ENCODE assay signal across 9 mouse cellular contexts in the genomic region with DNA sequence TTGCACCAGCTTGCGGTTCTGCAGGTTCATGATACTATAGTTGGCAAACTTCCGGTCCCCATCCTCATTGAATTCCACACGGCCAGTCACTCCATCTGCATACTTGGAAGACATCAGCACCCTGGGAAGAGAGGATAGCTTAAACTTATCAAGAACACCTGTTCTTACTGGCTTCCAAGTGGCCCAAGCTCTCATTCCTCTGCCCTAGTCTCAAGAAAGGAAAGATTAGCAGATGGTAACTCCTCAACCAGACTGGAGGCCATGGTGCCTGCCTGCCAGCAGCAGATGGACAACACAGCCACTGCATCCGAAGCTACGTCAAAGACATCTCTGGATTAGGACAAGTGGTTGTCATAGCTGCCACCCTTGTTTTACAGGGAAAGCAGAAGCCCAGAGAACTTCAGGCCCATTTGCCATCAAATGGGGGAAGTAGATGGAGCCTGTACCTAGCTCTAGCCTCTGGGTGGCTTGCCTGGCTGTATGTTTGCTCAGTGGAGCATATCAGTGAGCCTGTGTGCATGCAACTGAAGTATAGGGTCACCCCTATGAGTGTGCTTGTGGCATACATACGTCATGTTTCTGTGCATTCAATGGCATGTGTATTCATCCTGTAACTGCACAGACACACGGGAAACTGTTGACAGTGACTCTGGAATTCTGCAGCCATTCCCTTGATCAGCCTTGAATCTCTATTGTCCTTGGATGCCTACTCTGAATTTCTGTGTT. TPM values are rescaled to one million over a fixed set of nuclear protein-coding genes. Genes with fewer than 3 reads are reported as not detected.
DNase-seq lines count a peak whose midpoint lies in the region; ATAC-seq and TF ChIP-seq lines count a peak whose summit lies in the region.
"Had no signal": no experiment of that assay in that cellular context is flagged by ENCODE, and none has a peak within 500 bp of the region (broad histone marks: within the 10 kb centered on the region; RNA-seq: fewer than 3 reads in every experiment).

No protein-coding gene starts in this region.

- H3K9me3 ChIP-seq in liver, embryonic 12.5 days (replicated peaks) = no peaks in the 10 kb centered on the region
- H3K9me3 ChIP-seq in liver, postnatal 0 days (ENCODE audit: low read length) = no peaks in the 10 kb centered on the region
- H3K9me3 ChIP-seq in embryonic facial prominence, embryonic 11.5 days (replicated peaks; ENCODE audit: control insufficient read depth, low read length) = no peaks in the 10 kb centered on the region
- no peaks in the 10 kb centered on the region for H3K9me3 ChIP-seq in intestine, embryonic 16.5 days (ENCODE audit: control insufficient read depth, low read length)
- no peaks in the 10 kb centered on the region for H3K9me3 ChIP-seq in neural tube, embryonic 15.5 days (replicated peaks)

- no peak for DNase-seq in liver, postnatal 0 days
- DNase-seq in embryonic facial prominence, embryonic 11.5 days (ENCODE audit: low spot score) = no peak
- no peak for DNase-seq in gastrocnemius, adult 8-10 months (ENCODE audit: low spot score in 2 of 2)
- no peak for DNase-seq in left cerebral cortex, adult 18-20 months (ENCODE audit: low spot score in 2 of 2)
- no peak for DNase-seq in adrenal gland, postnatal 14 days

- no peak overlapping the region for H3K9ac ChIP-seq in liver, embryonic 12.5 days
- H3K9ac ChIP-seq in liver, postnatal 0 days (replicated peaks) = no peak overlapping the region
- no peak overlapping the region for H3K9ac ChIP-seq in embryonic facial prominence, embryonic 11.5 days (replicated peaks; ENCODE audit: low read length)
- H3K9ac ChIP-seq in intestine, embryonic 16.5 days (ENCODE audit: low read depth, low read length) = no peak overlapping the region
- H3K9ac ChIP-seq in neural tube, embryonic 15.5 days (replicated peaks) = no peak overlapping the region

- WGBS in liver, embryonic 12.5 days (ENCODE audit: insufficient replicate concordance) = 63% methylated on average over 7 of the region's 7 CpGs
- WGBS in liver, postnatal 0 days (ENCODE audit: insufficient replicate concordance) = 56% methylated on average over 7 of the region's 7 CpGs
- 76% methylated on average over 7 of the region's 7 CpGs for WGBS in embryonic facial prominence, embryonic 11.5 days
- 67% methylated on average over 7 of the region's 7 CpGs for WGBS in intestine, embryonic 16.5 days
- WGBS in neural tube, embryonic 15.5 days = 70% methylated on average over 7 of the region's 7 CpGs

- TF ChIP-seq CTCF in liver, postnatal 0 days (IDR thresholded peaks at IDR 0.05; ENCODE audit: low read depth) = no peak

- peaks cover 12% of the 10 kb centered on the region for H3K4me1 ChIP-seq in liver, embryonic 12.5 days
- no peaks in the 10 kb centered on the region; the same call in 1 of the 2 replicates for H3K4me1 ChIP-seq in liver, postnatal 0 days (ENCODE audit: insufficient read depth)
- H3K4me1 ChIP-seq in embryonic facial prominence, embryonic 11.5 days (ENCODE audit: control insufficient read depth, insufficient read depth, low read length) = no peaks in the 10 kb centered on the region
- no peaks in the 10 kb centered on the region; the same call in 1 of the 2 replicates for H3K4me1 ChIP-seq in intestine, embryonic 16.5 days (ENCODE audit: control insufficient read depth, insufficient read depth, low read length)
- H3K4me1 ChIP-seq in neural tube, embryonic 15.5 days = peaks cover 9% of the 10 kb centered on the region

- H3K27me3 ChIP-seq in liver, embryonic 12.5 days (replicated peaks) = peaks cover 79% of the 10 kb centered on the region
- peaks cover 32% of the 10 kb centered on the region for H3K27me3 ChIP-seq in liver, postnatal 0 days (ENCODE audit: insufficient read depth, low read length)
- peaks cover 15% of the 10 kb centered on the region for H3K27me3 ChIP-seq in embryonic facial prominence, embryonic 11.5 days (ENCODE audit: control insufficient read depth, insufficient read depth, low read length)
- H3K27me3 ChIP-seq in intestine, embryonic 16.5 days (replicated peaks; ENCODE audit: control insufficient read depth, insufficient read depth, low read length) = peaks cover 39% of the 10 kb centered on the region
- peaks cover 54% of the 10 kb centered on the region for H3K27me3 ChIP-seq in neural tube, embryonic 15.5 days (replicated peaks)

- no peak for ATAC-seq in liver, embryonic 12.5 days
- ATAC-seq in liver, postnatal 0 days = no peak
- no peak for ATAC-seq in embryonic facial prominence, embryonic 11.5 days (replicated peaks; ENCODE audit: insufficient number of reproducible peaks, low FRiP score, low TSS enrichment, low read depth)
- ATAC-seq in intestine, embryonic 16.5 days = no peak
- ATAC-seq in neural tube, embryonic 15.5 days (ENCODE audit: low FRiP score) = no peak

- H3K27ac ChIP-seq in liver, embryonic 12.5 days = no peak overlapping the region
- no peak overlapping the region for H3K27ac ChIP-seq in liver, postnatal 0 days (ENCODE audit: low read depth)
- H3K27ac ChIP-seq in embryonic facial prominence, embryonic 11.5 days (replicated peaks; ENCODE audit: low read depth, low read length) = no peak overlapping the region
- H3K27ac ChIP-seq in intestine, embryonic 16.5 days (ENCODE audit: low read length) = no peak overlapping the region
- no peak overlapping the region for H3K27ac ChIP-seq in neural tube, embryonic 15.5 days (replicated peaks)

- H3K4me2 ChIP-seq in liver, embryonic 12.5 days = peak overlapping the region; percentile 67; the same call in 1 of the 2 replicates
- H3K4me2 ChIP-seq in liver, postnatal 0 days (ENCODE audit: low read depth, low read length) = no peak overlapping the region
- H3K4me2 ChIP-seq in embryonic facial prominence, embryonic 11.5 days (ENCODE audit: low read depth, low read length) = peak overlapping the region; percentile 68; the same call in 1 of the 2 replicates
- H3K4me2 ChIP-seq in intestine, embryonic 16.5 days (ENCODE audit: low read depth, low read length) = peak overlapping the region; percentile 92
- H3K4me2 ChIP-seq in neural tube, embryonic 15.5 days = peak overlapping the region; percentile 68

- peak overlapping the region; percentile 45; the same call in 1 of the 2 replicates for H3K4me3 ChIP-seq in liver, embryonic 12.5 days
- no peak overlapping the region for H3K4me3 ChIP-seq in liver, postnatal 0 days (ENCODE audit: low read depth, low read length)
- H3K4me3 ChIP-seq in embryonic facial prominence, embryonic 11.5 days (ENCODE audit: low read depth, low read length) = no peak overlapping the region
- H3K4me3 ChIP-seq in intestine, embryonic 16.5 days (ENCODE audit: low read length) = peak overlapping the region; percentile 53; the same call in 1 of the 2 replicates
- H3K4me3 ChIP-seq in neural tube, embryonic 15.5 days (replicated peaks) = peak overlapping the region; percentile 36; the same call in 1 of the 2 replicates

- TF ChIP-seq EP300 in liver, postnatal 0 days (IDR thresholded peaks at IDR 0.05; ENCODE audit: low read depth) = no peak

- no peaks in the 10 kb centered on the region for H3K36me3 ChIP-seq in liver, embryonic 12.5 days
- H3K36me3 ChIP-seq in liver, postnatal 0 days (replicated peaks; ENCODE audit: insufficient read depth, low read length) = no peaks in the 10 kb centered on the region
- H3K36me3 ChIP-seq in embryonic facial prominence, embryonic 11.5 days (replicated peaks; ENCODE audit: control insufficient read depth, insufficient read depth, low read depth, low read length) = no peaks in the 10 kb centered on the region
- no peaks in the 10 kb centered on the region for H3K36me3 ChIP-seq in intestine, embryonic 16.5 days (ENCODE audit: control insufficient read depth, insufficient read depth, low read length)
- H3K36me3 ChIP-seq in neural tube, embryonic 15.5 days = peaks cover 57% of the 10 kb centered on the region

RNA-seq across cellular contexts. Expression of a gene that starts 14.4 kb away (rescaled TPM):
- not detected in 2 replicates for polyA plus RNA-seq in liver, embryonic 12.5 days (2016; fragmentation: Nextera tagmentation; extraction: Ambion mirVana)
- polyA plus RNA-seq in liver, postnatal 0 days (2015; fragmentation: Nextera tagmentation; extraction: Ambion mirVana) = not detected in 2 replicates
- polyA plus RNA-seq in embryonic facial prominence, embryonic 11.5 days (2014; fragmentation: Nextera tagmentation; extraction: Ambion mirVana) = not detected in 2 replicates
- polyA plus RNA-seq in intestine, embryonic 16.5 days (2015; fragmentation: Nextera tagmentation; extraction: Ambion mirVana) = 1.9 and 2.5 TPM in 2 replicates
- polyA plus RNA-seq in neural tube, embryonic 15.5 days (2015; fragmentation: Nextera tagmentation; extraction: Ambion mirVana) = 0.22 and 0.26 TPM in 2 replicates
- not detected for total RNA-seq in gastrocnemius, adult 8-10 months (2022)
- not detected for total RNA-seq in left cerebral cortex, adult 18-20 months (2021)
- total RNA-seq in adrenal gland, postnatal 14 days (2021) = not detected in 2 replicates
- total RNA-seq: neutrophil, adult 5-6 weeks had no signal

RNA-seq across cellular contexts. Expression of a gene that starts 14.9 kb away (rescaled TPM):
- 0.24 and 0.41 TPM in 2 replicates for polyA plus RNA-seq in liver, embryonic 12.5 days (2016; fragmentation: Nextera tagmentation; extraction: Ambion mirVana)
- not detected in 2 replicates for polyA plus RNA-seq in liver, postnatal 0 days (2015; fragmentation: Nextera tagmentation; extraction: Ambion mirVana)
- 1.6 TPM in 2 replicates for polyA plus RNA-seq in embryonic facial prominence, embryonic 11.5 days (2014; fragmentation: Nextera tagmentation; extraction: Ambion mirVana)
- 1.7 and 2.1 TPM in 2 replicates for polyA plus RNA-seq in intestine, embryonic 16.5 days (2015; fragmentation: Nextera tagmentation; extraction: Ambion mirVana)
- polyA plus RNA-seq in neural tube, embryonic 15.5 days (2015; fragmentation: Nextera tagmentation; extraction: Ambion mirVana) = 58.0 and 68.4 TPM in 2 replicates
- total RNA-seq in gastrocnemius, adult 8-10 months (2022) = not detected
- total RNA-seq in left cerebral cortex, adult 18-20 months (2021) = 100 to 1,000 TPM; 393 to 402 TPM
- total RNA-seq in adrenal gland, postnatal 14 days (2021) = 9.7 and 11.0 TPM in 2 replicates
- total RNA-seq: neutrophil, adult 5-6 weeks had no signal

RNA-seq across cellular contexts. Expression of a gene that starts 16.1 kb away (rescaled TPM):
- polyA plus RNA-seq in liver, embryonic 12.5 days (2016; fragmentation: Nextera tagmentation; extraction: Ambion mirVana) = not detected in 2 replicates
- polyA plus RNA-seq in liver, postnatal 0 days (2015; fragmentation: Nextera tagmentation; extraction: Ambion mirVana) = not detected in 2 replicates
- not detected in 2 replicates for polyA plus RNA-seq in embryonic facial prominence, embryonic 11.5 days (2014; fragmentation: Nextera tagmentation; extraction: Ambion mirVana)
- not detected in 2 replicates for polyA plus RNA-seq in intestine, embryonic 16.5 days (2015; fragmentation: Nextera tagmentation; extraction: Ambion mirVana)
- not detected in 2 replicates for polyA plus RNA-seq in neural tube, embryonic 15.5 days (2015; fragmentation: Nextera tagmentation; extraction: Ambion mirVana)
- not detected for total RNA-seq in gastrocnemius, adult 8-10 months (2022)
- not detected for total RNA-seq in left cerebral cortex, adult 18-20 months (2021)
- total RNA-seq in adrenal gland, postnatal 14 days (2021) = not detected in 2 replicates
- total RNA-seq: neutrophil, adult 5-6 weeks had no signal

RNA-seq across cellular contexts. Expression of a gene that starts 28.0 kb away (rescaled TPM):
- 29.4 and 30.5 TPM in 2 replicates for polyA plus RNA-seq in liver, embryonic 12.5 days (2016; fragmentation: Nextera tagmentation; extraction: Ambion mirVana)
- polyA plus RNA-seq in liver, postnatal 0 days (2015; fragmentation: Nextera tagmentation; extraction: Ambion mirVana) = 15.7 and 16.5 TPM in 2 replicates
- polyA plus RNA-seq in embryonic facial prominence, embryonic 11.5 days (2014; fragmentation: Nextera tagmentation; extraction: Ambion mirVana) = 87.2 and 92.7 TPM in 2 replicates
- polyA plus RNA-seq in intestine, embryonic 16.5 days (2015; fragmentation: Nextera tagmentation; extraction: Ambion mirVana) = 36.7 and 43.2 TPM in 2 replicates
- polyA plus RNA-seq in neural tube, embryonic 15.5 days (2015; fragmentation: Nextera tagmentation; extraction: Ambion mirVana) = 43.5 and 46.6 TPM in 2 replicates
- total RNA-seq in gastrocnemius, adult 8-10 months (2022) = 10 to 100 TPM; 13.9 to 15.0 (median 14.4) TPM
- total RNA-seq in left cerebral cortex, adult 18-20 months (2021) = 10 to 100 TPM; 62.1 to 62.2 TPM
- 43.1 and 45.7 TPM in 2 replicates for total RNA-seq in adrenal gland, postnatal 14 days (2021)

RNA-seq across cellular contexts. Expression of a gene that starts 31.8 kb away (rescaled TPM):
- polyA plus RNA-seq in liver, embryonic 12.5 days (2016; fragmentation: Nextera tagmentation; extraction: Ambion mirVana) = 63.6 and 65.3 TPM in 2 replicates
- 19.8 and 22.8 TPM in 2 replicates for polyA plus RNA-seq in liver, postnatal 0 days (2015; fragmentation: Nextera tagmentation; extraction: Ambion mirVana)
- 111 and 113 TPM in 2 replicates for polyA plus RNA-seq in embryonic facial prominence, embryonic 11.5 days (2014; fragmentation: Nextera tagmentation; extraction: Ambion mirVana)
- polyA plus RNA-seq in intestine, embryonic 16.5 days (2015; fragmentation: Nextera tagmentation; extraction: Ambion mirVana) = 91.4 and 97.3 TPM in 2 replicates
- polyA plus RNA-seq in neural tube, embryonic 15.5 days (2015; fragmentation: Nextera tagmentation; extraction: Ambion mirVana) = 125 and 129 TPM in 2 replicates
- 10 to 100 TPM; 30.4 to 33.4 (median 31.3) TPM for total RNA-seq in gastrocnemius, adult 8-10 months (2022)
- total RNA-seq in left cerebral cortex, adult 18-20 months (2021) = 10 to 100 TPM; 87.1 to 87.2 TPM
- total RNA-seq in adrenal gland, postnatal 14 days (2021) = 63.9 and 66.1 TPM in 2 replicates

Comparison
In these comparisons a context has a peak if more than half of its experiments do, and no peak if none do; other contexts are left out.
1. H3K4me3 ChIP-seq: peak in liver, embryonic 12.5 days (single experiment), intestine, embryonic 16.5 days (single experiment) and neural tube, embryonic 15.5 days (single experiment); none in liver, postnatal 0 days (single experiment) and embryonic facial prominence, embryonic 11.5 days (single experiment).
2. RNA of a gene that starts 14.9 kb away (polyA plus RNA-seq): 58.0 to 68.4 TPM in neural tube, embryonic 15.5 days; 1.7 to 2.1 TPM in intestine, embryonic 16.5 days, 1.6 TPM in embryonic facial prominence, embryonic 11.5 days, 0.24 to 0.41 TPM in liver, embryonic 12.5 days and not detected in liver, postnatal 0 days; every median in the first group is over 10 times any median in the second.